Mouse (Mus musculus) lung, adult 18-20 months (tissue): Measurements from ENCODE around the gene Mroh8.
"Not testable (repeated sequence)": the region's sequence is repeated elsewhere in the genome, so short reads cannot be mapped to it uniquely, and the experiment has no call there.

ENCODE experiments used
- DNase-seq, 2 experiments: peaks; one replicate each; pipeline ENCODE4 v3.0.0; 2022; ENCODE audit warnings: mixed read lengths in 2 of 2

Gene Mroh8

GRCm38 (mm10) chr2:157187223-157187622, 92.1 kb downstream of the Mroh8 start:
- DNase-seq: no peak

GRCm38 (mm10) chr2:157186504-157186903, 92.8 kb downstream of the Mroh8 start:
- no peak for DNase-seq

GRCm38 (mm10) chr2:157185022-157185660, 94.2 kb downstream of the Mroh8 start:
- no peak for DNase-seq

- no peak for DNase-seq
Observed at GRCm38 (mm10) chr2:157178167-157178566, 101.2 kb downstream of the Mroh8 start.

GRCm38 (mm10) chr2:157176248-157176647, 103.1 kb downstream of the Mroh8 start:
- no peak for DNase-seq

GRCm38 (mm10) chr2:157174416-157174815, 104.9 kb downstream of the Mroh8 start:
- DNase-seq: no peak

- no peak for DNase-seq
Observed at GRCm38 (mm10) chr2:157173555-157173954, 105.8 kb downstream of the Mroh8 start.

- DNase-seq: no peak
Observed at GRCm38 (mm10) chr2:157172984-157173383, 106.4 kb downstream of the Mroh8 start.

GRCm38 (mm10) chr2:157170626-157171025, 108.7 kb downstream of the Mroh8 start:
- no peak for DNase-seq

GRCm38 (mm10) chr2:157170166-157170565, 109.2 kb downstream of the Mroh8 start:
- DNase-seq: peak; percentile 61 to 73

GRCm38 (mm10) chr2:157166371-157167080, 112.8 kb downstream of the Mroh8 start:
- no peak for DNase-seq

- not testable (repeated sequence) for DNase-seq
Observed at GRCm38 (mm10) chr2:157165312-157166224, 113.8 kb downstream of the Mroh8 start.

- no peak for DNase-seq
Observed at GRCm38 (mm10) chr2:157164101-157164500, 115.2 kb downstream of the Mroh8 start.
